Mouse (Mus musculus): ENCODE measurements around the gene Mettl14.
"Not testable (repeated sequence)": the region's sequence is repeated elsewhere in the genome, so short reads cannot be mapped to it uniquely, and the experiment has no call there.

The Mettl14 gene

DNA sequence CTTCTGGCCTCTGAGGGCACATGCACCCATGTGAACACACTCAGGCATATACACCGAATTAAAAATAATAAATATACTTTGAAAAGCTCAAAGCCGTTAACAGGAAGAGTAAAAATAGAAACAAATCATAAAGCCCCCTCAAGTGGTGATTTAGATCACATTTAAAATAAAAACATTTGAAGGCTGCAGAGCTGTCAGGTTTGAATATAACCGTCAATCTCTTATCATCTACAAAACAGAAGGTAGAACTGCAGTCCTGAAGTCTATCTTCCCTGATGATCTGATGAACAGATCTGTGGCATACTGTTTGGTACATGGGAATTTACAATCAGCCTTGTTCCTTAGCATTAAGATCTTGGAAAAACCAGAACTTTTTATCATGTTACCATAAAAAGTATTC is 9.3 kb downstream of the Mettl14 start:
- Histone ChIP-seq H3K4me1 (replicated peaks; ENCODE audit: low read depth, low read length) (peaks cover 12% of the 10 kb centered on the region), H3K36me3 (ENCODE audit: insufficient read depth, low read length) (peaks cover 63% of the 10 kb centered on the region), H3K9me3 (ENCODE audit: low read length) (no peaks in the 10 kb centered on the region), H3K27me3 (ENCODE audit: insufficient read depth, low read length) (no peaks in the 10 kb centered on the region), H3K4me3 (replicated peaks; ENCODE audit: low read length) (no peak overlapping the region)
- TF ChIP-seq POU5F1 (IDR thresholded peaks at IDR 0.05; ENCODE audit: borderline replicate concordance, low read length) = no peak
- TF ChIP-seq CTCF (conservative IDR thresholded peaks at IDR 0.05; ENCODE audit: low read length) = no peak
- TF ChIP-seq NANOG (IDR thresholded peaks at IDR 0.05; ENCODE audit: borderline replicate concordance, low read length) = no peak

DNA sequence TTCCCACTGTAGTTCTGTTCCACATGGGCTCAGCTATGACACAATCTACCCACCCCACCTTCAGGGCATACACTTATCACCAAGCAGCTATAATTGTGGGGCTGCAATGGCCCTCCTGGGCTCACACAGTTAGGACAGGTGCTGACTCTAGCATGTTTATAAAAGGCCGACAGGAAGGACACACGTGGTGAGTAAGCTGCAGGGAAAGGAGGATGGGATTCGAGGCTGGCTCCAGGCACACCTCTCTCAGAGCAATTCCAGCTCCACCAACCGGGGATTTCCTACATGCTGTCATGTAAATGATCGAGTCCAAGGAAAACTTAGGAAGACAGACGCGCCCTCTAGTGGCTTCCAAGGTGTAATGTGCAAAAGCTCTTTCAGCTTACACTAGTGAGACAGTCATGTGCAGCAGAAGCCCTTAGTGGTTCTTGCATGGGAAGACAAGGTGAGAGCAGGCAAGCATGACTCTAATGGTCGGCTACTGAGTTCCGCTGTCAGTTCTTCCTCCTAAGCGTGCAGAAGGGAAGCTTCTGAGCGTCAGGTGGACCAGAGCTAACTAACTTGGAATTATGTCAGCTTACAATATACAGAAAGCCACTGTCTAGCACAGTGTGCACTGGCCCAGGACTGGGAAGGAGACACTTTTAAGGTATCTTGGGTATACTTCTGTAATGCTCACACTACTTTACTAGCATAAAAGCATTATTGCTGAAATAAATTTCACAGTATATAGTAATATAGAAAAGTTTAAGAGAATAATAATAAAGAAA is 14.0 kb downstream of the Mettl14 start:
- TF ChIP-seq CTCF (conservative IDR thresholded peaks at IDR 0.05; ENCODE audit: low read length) = peak; percentile 76
- TF ChIP-seq POU5F1 (IDR thresholded peaks at IDR 0.05; ENCODE audit: borderline replicate concordance, low read length) = no peak
- no peaks in the 10 kb centered on the region for H3K27me3 ChIP-seq (ENCODE audit: insufficient read depth, low read length)
- H3K4me3 ChIP-seq (replicated peaks; ENCODE audit: low read length) = no peak overlapping the region
- peaks cover 59% of the 10 kb centered on the region for H3K36me3 ChIP-seq (ENCODE audit: insufficient read depth, low read length)
- H3K9me3 ChIP-seq (ENCODE audit: low read length) = no peaks in the 10 kb centered on the region
- peaks cover 23% of the 10 kb centered on the region for H3K4me1 ChIP-seq (replicated peaks; ENCODE audit: low read depth, low read length)

GRCm38 (mm10) chr3:123370927-123371326 is 15.0 kb downstream of the Mettl14 start:
- Histone ChIP-seq H3K4me1 (replicated peaks; ENCODE audit: low read depth, low read length) (peaks cover 23% of the 10 kb centered on the region), H3K4me3 (replicated peaks; ENCODE audit: low read length) (no peak overlapping the region), H3K9me3 (ENCODE audit: low read length) (no peaks in the 10 kb centered on the region), H3K36me3 (ENCODE audit: insufficient read depth, low read length) (peaks cover 58% of the 10 kb centered on the region), H3K27me3 (ENCODE audit: insufficient read depth, low read length) (no peaks in the 10 kb centered on the region)
- TF ChIP-seq CTCF (conservative IDR thresholded peaks at IDR 0.05; ENCODE audit: low read length) = no peak
- no peak for TF ChIP-seq NANOG (IDR thresholded peaks at IDR 0.05; ENCODE audit: borderline replicate concordance, low read length)
- no peak for TF ChIP-seq POU5F1 (IDR thresholded peaks at IDR 0.05; ENCODE audit: borderline replicate concordance, low read length)

GRCm38 (mm10) chr3:123369161-123369560 is 16.7 kb downstream of the Mettl14 start:
- H3K4me1 ChIP-seq (replicated peaks; ENCODE audit: low read depth, low read length) = peaks cover 23% of the 10 kb centered on the region
- H3K27me3 ChIP-seq (ENCODE audit: insufficient read depth, low read length) = no peaks in the 10 kb centered on the region
- TF ChIP-seq NANOG (IDR thresholded peaks at IDR 0.05; ENCODE audit: borderline replicate concordance, low read length) = no peak
- no peak for TF ChIP-seq POU5F1 (IDR thresholded peaks at IDR 0.05; ENCODE audit: borderline replicate concordance, low read length)
- no peak for TF ChIP-seq CTCF (conservative IDR thresholded peaks at IDR 0.05; ENCODE audit: low read length)
- no peaks in the 10 kb centered on the region for H3K9me3 ChIP-seq (ENCODE audit: low read length)
- peak overlapping the region; percentile 39 for H3K4me3 ChIP-seq (replicated peaks; ENCODE audit: low read length)
- peaks cover 53% of the 10 kb centered on the region for H3K36me3 ChIP-seq (ENCODE audit: insufficient read depth, low read length)

DNA sequence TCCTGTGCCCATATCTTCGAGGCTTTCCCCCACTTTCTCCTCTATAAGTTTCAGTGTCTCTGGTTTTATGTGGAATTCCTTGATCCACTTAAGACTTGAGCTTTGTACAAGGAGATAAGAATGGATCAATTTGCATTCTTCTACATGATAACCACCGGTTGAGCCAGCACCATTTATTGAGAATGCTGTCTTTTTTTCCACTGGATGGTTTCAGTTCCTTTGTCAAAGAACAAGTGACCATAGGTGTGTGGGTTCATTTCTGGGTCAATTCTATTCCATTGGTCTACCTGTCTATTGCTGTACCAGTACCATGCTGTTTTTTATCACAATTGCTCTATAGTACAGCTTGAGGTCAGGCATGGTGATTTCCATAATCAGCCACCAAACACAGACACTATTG is 19.1 kb downstream of the Mettl14 start:
- Histone ChIP-seq H3K36me3 (ENCODE audit: insufficient read depth, low read length) (peaks cover 59% of the 10 kb centered on the region), H3K4me1 (replicated peaks; ENCODE audit: low read depth, low read length) (peaks cover 20% of the 10 kb centered on the region)
- not testable (repeated sequence) for H3K9me3 ChIP-seq (ENCODE audit: low read length); H3K4me3 ChIP-seq (replicated peaks; ENCODE audit: low read length); H3K27me3 ChIP-seq (ENCODE audit: insufficient read depth, low read length)

DNA sequence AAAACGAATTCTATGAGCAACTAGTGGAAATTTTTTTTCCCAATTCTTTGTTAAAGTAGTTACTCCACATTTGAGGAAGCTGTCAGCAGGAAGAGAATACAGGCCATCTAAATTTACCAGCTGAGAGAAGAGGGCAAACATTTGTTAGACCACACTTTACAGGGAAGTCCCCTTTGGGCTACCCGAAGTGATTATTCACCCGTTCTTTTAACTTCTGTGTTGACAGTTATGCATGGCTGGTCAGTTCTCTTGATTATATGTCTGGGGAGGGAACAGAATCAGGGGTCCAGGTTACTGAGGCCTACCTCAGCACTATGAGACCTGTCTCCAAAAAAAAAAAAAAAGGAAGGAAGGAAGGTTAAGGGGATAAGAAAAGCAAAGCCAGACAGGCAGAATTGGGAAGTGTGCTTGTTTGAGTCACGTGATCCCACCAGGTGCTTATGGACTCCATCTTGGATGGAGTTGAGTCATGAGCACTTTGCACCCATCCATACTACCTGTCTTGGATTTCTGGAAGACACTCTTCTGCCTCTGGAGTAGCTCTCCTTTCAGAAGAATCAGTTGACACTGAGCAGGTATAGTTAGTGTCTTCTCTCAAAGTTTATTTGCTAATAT is 29.4 kb downstream of the Mettl14 start:
- no peak overlapping the region for H3K4me3 ChIP-seq (replicated peaks; ENCODE audit: low read length)
- TF ChIP-seq NANOG (IDR thresholded peaks at IDR 0.05; ENCODE audit: borderline replicate concordance, low read length) (no peak), CTCF (conservative IDR thresholded peaks at IDR 0.05; ENCODE audit: low read length) (no peak), POU5F1 (IDR thresholded peaks at IDR 0.05; ENCODE audit: borderline replicate concordance, low read length) (no peak)
- no peaks in the 10 kb centered on the region for H3K27me3 ChIP-seq (ENCODE audit: insufficient read depth, low read length)
- H3K36me3 ChIP-seq (ENCODE audit: insufficient read depth, low read length) = peaks cover 58% of the 10 kb centered on the region
- H3K9me3 ChIP-seq (ENCODE audit: low read length) = peaks cover 8% of the 10 kb centered on the region; the same call in 1 of the 2 replicates
- peaks cover 13% of the 10 kb centered on the region; the same call in 1 of the 2 replicates for H3K4me1 ChIP-seq (replicated peaks; ENCODE audit: low read depth, low read length)

- peaks cover 11% of the 10 kb centered on the region; the same call in 1 of the 2 replicates for H3K4me1 ChIP-seq (replicated peaks; ENCODE audit: low read depth, low read length)
- H3K4me3 ChIP-seq (replicated peaks; ENCODE audit: low read length) = no peak overlapping the region
- H3K27me3 ChIP-seq (ENCODE audit: insufficient read depth, low read length) = no peaks in the 10 kb centered on the region
- H3K9me3 ChIP-seq (ENCODE audit: low read length) = peaks cover 8% of the 10 kb centered on the region; the same call in 1 of the 2 replicates
- peaks cover 66% of the 10 kb centered on the region for H3K36me3 ChIP-seq (ENCODE audit: insufficient read depth, low read length)
- TF ChIP-seq CTCF (conservative IDR thresholded peaks at IDR 0.05; ENCODE audit: low read length) (no peak), POU5F1 (IDR thresholded peaks at IDR 0.05; ENCODE audit: borderline replicate concordance, low read length) (no peak), NANOG (IDR thresholded peaks at IDR 0.05; ENCODE audit: borderline replicate concordance, low read length) (no peak)
Observed at GRCm38 (mm10) chr3:123354388-123354787, 31.5 kb downstream of the Mettl14 start.

DNA sequence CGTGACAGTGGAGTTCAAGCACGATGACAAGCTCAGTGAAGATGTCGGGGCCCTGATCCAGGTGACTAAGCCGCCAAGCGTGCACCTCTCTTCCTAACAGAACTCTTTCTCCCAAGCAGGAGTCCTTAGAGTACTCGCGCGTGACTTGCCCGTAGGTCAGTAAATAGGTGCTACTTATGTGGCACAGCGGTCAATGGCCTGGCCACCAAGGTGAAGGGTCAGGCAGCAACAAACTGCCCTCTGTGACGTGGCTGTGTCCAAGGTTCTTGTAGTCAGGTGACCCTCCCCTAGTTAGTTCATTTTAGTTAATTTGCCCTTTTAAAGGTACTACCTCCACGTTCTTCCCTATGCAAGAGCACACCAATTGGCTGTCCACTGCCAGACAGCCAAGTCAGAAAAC is 32.2 kb downstream of the Mettl14 start:
- H3K27me3 ChIP-seq (ENCODE audit: insufficient read depth, low read length) = no peaks in the 10 kb centered on the region
- TF ChIP-seq POU5F1 (IDR thresholded peaks at IDR 0.05; ENCODE audit: borderline replicate concordance, low read length) = no peak
- no peak for TF ChIP-seq CTCF (conservative IDR thresholded peaks at IDR 0.05; ENCODE audit: low read length)

More for the DNA sequence above, 32.2 kb downstream of the Mettl14 start:
- Histone ChIP-seq H3K9me3 (ENCODE audit: low read length) (peaks cover 8% of the 10 kb centered on the region; the same call in 1 of the 2 replicates), H3K4me3 (replicated peaks; ENCODE audit: low read length) (no peak overlapping the region), H3K36me3 (ENCODE audit: insufficient read depth, low read length) (peaks cover 62% of the 10 kb centered on the region), H3K4me1 (replicated peaks; ENCODE audit: low read depth, low read length) (peaks cover 4% of the 10 kb centered on the region; the same call in 1 of the 2 replicates)

All from E14TG2a.4 (cell line).